ENCODE assay signal across 8 mouse cellular contexts in the genomic region with DNA sequence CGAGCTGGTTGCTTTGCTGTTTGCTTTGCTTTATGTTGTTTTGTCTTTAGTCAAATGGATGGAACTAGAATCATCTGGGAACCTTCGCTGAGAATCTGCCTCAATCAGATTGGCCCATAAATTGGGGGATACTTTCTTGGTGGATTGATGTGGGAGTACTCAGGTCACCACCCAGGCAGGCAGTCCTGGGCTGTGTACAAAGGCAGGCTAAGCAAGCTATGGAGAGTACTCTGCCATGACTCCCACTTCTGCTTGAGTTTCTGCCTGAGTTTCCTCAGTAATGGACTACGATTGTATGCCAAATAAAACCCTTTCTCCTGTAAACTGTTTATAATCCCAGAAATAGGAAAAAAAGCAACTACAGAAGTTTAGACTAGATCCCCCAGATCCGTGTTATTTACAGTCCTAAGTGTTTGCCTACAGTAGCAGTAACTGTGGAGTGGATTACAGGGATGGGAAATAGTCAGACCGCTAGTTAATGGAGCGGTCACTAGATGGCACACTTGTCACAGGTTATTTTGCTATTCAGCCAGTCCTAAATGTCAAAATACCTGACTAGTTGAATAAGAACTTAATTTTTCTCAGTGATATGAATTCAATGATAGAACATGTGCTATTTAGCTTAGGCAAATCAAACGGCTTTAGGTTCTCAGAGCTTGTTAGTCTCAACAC. TPM values are rescaled to one million over a fixed set of nuclear protein-coding genes. Genes with fewer than 3 reads are reported as not detected.
DNase-seq lines count a peak whose midpoint lies in the region; ATAC-seq lines count a peak whose summit lies in the region.

No protein-coding gene starts in this region.

- no peak overlapping the region for H3K9ac ChIP-seq in midbrain, embryonic 11.5 days (ENCODE audit: low read length)
- H3K9ac ChIP-seq in embryonic facial prominence, embryonic 14.5 days (ENCODE audit: low read depth, low read length): no peak overlapping the region

- H3K27me3 ChIP-seq in midbrain, embryonic 11.5 days (ENCODE audit: control insufficient read depth, insufficient read depth, low read length): no peaks in the 10 kb centered on the region
- 0 out of 2 replicates have a peak, but pooled peaks cover 8% of the 10 kb centered on the region for H3K27me3 ChIP-seq in midbrain, embryonic 10.5 days (ENCODE audit: low read depth, poor library complexity, severe bottlenecking)
- H3K27me3 ChIP-seq in embryonic facial prominence, embryonic 14.5 days (replicated peaks; ENCODE audit: control insufficient read depth, insufficient read depth, low read length): no peaks in the 10 kb centered on the region

- no peaks in the 10 kb centered on the region for H3K9me3 ChIP-seq in midbrain, embryonic 11.5 days (ENCODE audit: control insufficient read depth, low read length)
- no peaks in the 10 kb centered on the region for H3K9me3 ChIP-seq in midbrain, embryonic 10.5 days (replicated peaks)
- no peaks in the 10 kb centered on the region for H3K9me3 ChIP-seq in embryonic facial prominence, embryonic 14.5 days (ENCODE audit: control insufficient read depth, low read length)

- H3K27ac ChIP-seq in midbrain, embryonic 11.5 days (ENCODE audit: low read depth, low read length): no peak overlapping the region
- H3K27ac ChIP-seq in midbrain, embryonic 10.5 days (replicated peaks): no peak overlapping the region
- H3K27ac ChIP-seq in embryonic facial prominence, embryonic 14.5 days (replicated peaks; ENCODE audit: low read depth, low read length): no peak overlapping the region

- ATAC-seq in cerebellum, adult (ENCODE audit: insufficient number of reproducible peaks, low FRiP score, low TSS enrichment): no peak
- peak; percentile 42; the same call in 1 of the 2 replicates for ATAC-seq in midbrain, embryonic 11.5 days (ENCODE audit: low FRiP score)
- ATAC-seq in embryonic facial prominence, embryonic 14.5 days (ENCODE audit: low read depth): 0 out of 2 replicates have a peak, but pooled peaks have one; percentile 39
- no peak for ATAC-seq in megakaryocyte, adult 5-6 weeks (ENCODE audit: poor library complexity, severe bottlenecking)

- no peaks in the 10 kb centered on the region for H3K36me3 ChIP-seq in midbrain, embryonic 11.5 days (ENCODE audit: control insufficient read depth, insufficient read depth, low read length)
- H3K36me3 ChIP-seq in midbrain, embryonic 10.5 days: no peaks in the 10 kb centered on the region
- no peaks in the 10 kb centered on the region for H3K36me3 ChIP-seq in embryonic facial prominence, embryonic 14.5 days (ENCODE audit: control insufficient read depth, insufficient read depth, low read length)

- DNase-seq in cerebellum, postnatal 10 days: peak; percentile 50 to 58
- DNase-seq in midbrain, embryonic 11.5 days (ENCODE audit: low spot score, missing footprints): peak; percentile 90
- no peak for DNase-seq in midbrain, embryonic 10.5 days (ENCODE audit: low spot score)
- DNase-seq in embryonic facial prominence, embryonic 14.5 days (ENCODE audit: low spot score): peak; percentile 81
- peak; percentile 17 to 60 for DNase-seq in kidney, postnatal 36 days
- peak; percentile 63 for DNase-seq in retina, postnatal 1 day

- H3K4me2 ChIP-seq in midbrain, embryonic 11.5 days: no peak overlapping the region
- no peak overlapping the region for H3K4me2 ChIP-seq in embryonic facial prominence, embryonic 14.5 days (ENCODE audit: low read depth, low read length)

- no peak overlapping the region for H3K4me3 ChIP-seq in midbrain, embryonic 11.5 days (ENCODE audit: low read depth, low read length)
- no peak overlapping the region for H3K4me3 ChIP-seq in midbrain, embryonic 10.5 days
- H3K4me3 ChIP-seq in embryonic facial prominence, embryonic 14.5 days (ENCODE audit: low read depth, low read length): no peak overlapping the region

- no peaks in the 10 kb centered on the region for H3K4me1 ChIP-seq in midbrain, embryonic 11.5 days (ENCODE audit: control insufficient read depth, insufficient read depth, low read length)
- H3K4me1 ChIP-seq in midbrain, embryonic 10.5 days: no peaks in the 10 kb centered on the region
- H3K4me1 ChIP-seq in embryonic facial prominence, embryonic 14.5 days (ENCODE audit: control insufficient read depth, insufficient read depth, low read length): no peaks in the 10 kb centered on the region

- WGBS in midbrain, embryonic 11.5 days: 42% methylated on average over 7 of the region's 7 CpGs
- WGBS in midbrain, embryonic 10.5 days: 45% methylated on average over 7 of the region's 7 CpGs
- WGBS in embryonic facial prominence, embryonic 14.5 days: 40% methylated on average over 7 of the region's 7 CpGs

RNA-seq across cellular contexts. Expression of gene Tars, which starts 8.8 kb away (rescaled TPM):
- polyA plus RNA-seq in midbrain, embryonic 11.5 days (2014; fragmentation: Nextera tagmentation; extraction: Ambion mirVana): 101 and 105 TPM in 2 replicates
- polyA plus RNA-seq in midbrain, embryonic 10.5 days (2016; fragmentation: Nextera tagmentation; extraction: Ambion mirVana): 86.7 and 88.2 TPM in 2 replicates
- 57.0 and 66.6 TPM in 2 replicates for polyA plus RNA-seq in embryonic facial prominence, embryonic 14.5 days (2014; fragmentation: Nextera tagmentation; extraction: Ambion mirVana)
- 18.1 and 20.2 TPM in 2 replicates for total RNA-seq in megakaryocyte, adult 5-6 weeks (2015)
- 32.3 and 36.5 TPM in 2 replicates for total RNA-seq in megakaryocyte, adult 5-6 weeks (2017)

Comparison
In these comparisons a context has a peak if more than half of its experiments do, and no peak if none do; other contexts are left out.
1. ATAC-seq: peak in midbrain, embryonic 11.5 days (single experiment) and embryonic facial prominence, embryonic 14.5 days (single experiment); none in cerebellum, adult (single experiment) and megakaryocyte, adult 5-6 weeks (single experiment).